Mouse (Mus musculus): ENCODE measurements around the gene 1700067P10Rik. TPM values are rescaled to one million over a fixed set of nuclear protein-coding genes. Genes with fewer than 3 reads are reported as not detected.

Gene 1700067P10Rik
- not detected for polyA plus RNA-seq (2014; fragmentation: Illumina TruSeq; extraction: RNeasy Lipid Tissue Mini Kit (QIAGEN cat#74804); ENCODE audit: low read depth, low replicate concordance)

DNA sequence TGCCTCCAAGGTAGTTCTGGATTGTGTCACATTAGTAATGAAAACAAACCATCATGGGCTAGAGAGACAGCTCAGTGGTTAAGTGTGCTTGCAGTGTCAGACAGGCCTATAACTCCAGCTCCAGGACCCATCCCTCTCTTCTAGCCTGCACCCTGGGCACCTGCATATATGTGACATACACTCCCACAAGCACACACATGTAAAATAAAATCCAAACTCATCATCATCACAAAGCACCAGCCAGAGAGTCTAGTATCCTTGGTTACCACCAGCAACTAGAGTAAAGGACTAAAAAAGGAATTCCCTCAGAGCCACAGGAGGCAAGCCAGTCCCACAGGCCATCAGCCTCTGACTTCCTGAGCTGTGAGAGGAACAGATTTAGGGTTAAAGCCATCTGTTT, at the start of gene 1700067P10Rik:
TSS of gene 1700067P10Rik (plus strand) at position 301 of the 400 bp plus-strand sequence.

Other genes starting within 250 kb of the 1700067P10Rik start
- gene Foxp4, start 164.7 kb upstream of the 1700067P10Rik start, polyA plus RNA-seq (2014; fragmentation: Illumina TruSeq; extraction: RNeasy Lipid Tissue Mini Kit (QIAGEN cat#74804); ENCODE audit: low read depth, low replicate concordance), result 0.35 TPM
- not detected for gene 1700122O11Rik, start 51.0 kb upstream of the 1700067P10Rik start, polyA plus RNA-seq (2014; fragmentation: Illumina TruSeq; extraction: RNeasy Lipid Tissue Mini Kit (QIAGEN cat#74804); ENCODE audit: low read depth, low replicate concordance)
- not detected for gene 9830107B12Rik, start 56.9 kb downstream of the 1700067P10Rik start, polyA plus RNA-seq (2014; fragmentation: Illumina TruSeq; extraction: RNeasy Lipid Tissue Mini Kit (QIAGEN cat#74804); ENCODE audit: low read depth, low replicate concordance)
- gene A530064D06Rik, start 78.0 kb downstream of the 1700067P10Rik start, polyA plus RNA-seq (2014; fragmentation: Illumina TruSeq; extraction: RNeasy Lipid Tissue Mini Kit (QIAGEN cat#74804); ENCODE audit: low read depth, low replicate concordance), result 0.47 TPM
- gene Trem1, start 143.4 kb downstream of the 1700067P10Rik start, polyA plus RNA-seq (2014; fragmentation: Illumina TruSeq; extraction: RNeasy Lipid Tissue Mini Kit (QIAGEN cat#74804); ENCODE audit: low read depth, low replicate concordance), result not detected
- not detected for gene Trem3, start 158.5 kb downstream of the 1700067P10Rik start, polyA plus RNA-seq (2014; fragmentation: Illumina TruSeq; extraction: RNeasy Lipid Tissue Mini Kit (QIAGEN cat#74804); ENCODE audit: low read depth, low replicate concordance)
- gene Treml4, start 175.0 kb downstream of the 1700067P10Rik start, polyA plus RNA-seq (2014; fragmentation: Illumina TruSeq; extraction: RNeasy Lipid Tissue Mini Kit (QIAGEN cat#74804); ENCODE audit: low read depth, low replicate concordance), result 0.41 TPM
- 0.79 TPM for gene Treml2, start 210.2 kb downstream of the 1700067P10Rik start, polyA plus RNA-seq (2014; fragmentation: Illumina TruSeq; extraction: RNeasy Lipid Tissue Mini Kit (QIAGEN cat#74804); ENCODE audit: low read depth, low replicate concordance)
- 0.19 TPM for gene B430306N03Rik, start 226.8 kb downstream of the 1700067P10Rik start, polyA plus RNA-seq (2014; fragmentation: Illumina TruSeq; extraction: RNeasy Lipid Tissue Mini Kit (QIAGEN cat#74804); ENCODE audit: low read depth, low replicate concordance)